In the genomic region with DNA sequence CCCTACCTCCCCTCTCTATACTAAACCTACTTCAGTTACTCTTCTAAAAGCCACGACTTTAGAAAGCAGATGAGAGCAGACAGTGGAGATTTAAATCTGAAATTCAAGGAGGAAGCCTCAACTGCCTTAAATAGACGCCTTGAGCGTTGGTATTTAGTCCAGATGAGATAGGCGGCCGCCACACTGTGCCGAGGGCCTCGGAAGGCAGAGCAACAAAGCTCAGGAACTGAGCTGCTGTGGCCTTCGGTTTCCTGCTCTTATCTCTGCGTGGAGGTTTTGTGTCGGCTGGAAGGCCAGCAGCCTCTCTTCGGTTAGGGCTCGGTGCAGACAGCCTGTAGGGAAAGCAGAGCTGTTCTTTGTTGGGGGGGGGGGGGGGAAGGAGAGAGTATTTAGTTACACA, we compare ENCODE assay signal across 13 mouse cellular contexts. TPM values are rescaled to one million over a fixed set of nuclear protein-coding genes. Genes with fewer than 3 reads are reported as not detected.
A peak's percentile ranks its signal among the peaks of the same experiment; 100 is the strongest.
DNase-seq lines count a peak whose midpoint lies in the region; ATAC-seq lines count a peak whose summit lies in the region.
"Had no signal": no experiment of that assay in that cellular context is flagged by ENCODE, and none has a peak within 500 bp of the region (broad histone marks: within the 10 kb centered on the region; RNA-seq: fewer than 3 reads in every experiment).

No protein-coding gene starts in this region.

- WGBS in kidney, embryonic 16.5 days, result 24% methylated on average over 12 of the region's 12 CpGs
- 37% methylated on average over 12 of the region's 12 CpGs for WGBS in kidney, embryonic 14.5 days
- WGBS in forebrain, embryonic 13.5 days, result 59% methylated on average over 12 of the region's 12 CpGs

- no peak overlapping the region for H3K4me2 ChIP-seq in kidney, embryonic 16.5 days (replicated peaks; ENCODE audit: low read depth, low read length)
- H3K4me2 ChIP-seq in kidney, embryonic 14.5 days (replicated peaks; ENCODE audit: low read depth, low read length), result no peak overlapping the region
- no peak overlapping the region for H3K4me2 ChIP-seq in forebrain, embryonic 13.5 days

- peaks cover 3% of the 10 kb centered on the region; the same call in 1 of the 2 replicates for H3K4me1 ChIP-seq in kidney, embryonic 16.5 days (ENCODE audit: insufficient read depth, low read length)
- H3K4me1 ChIP-seq in kidney, embryonic 14.5 days (ENCODE audit: control insufficient read depth, insufficient read depth, low read length), result no peaks in the 10 kb centered on the region
- H3K4me1 ChIP-seq in forebrain, embryonic 13.5 days, result no peaks in the 10 kb centered on the region
- H3K4me1 ChIP-seq: forebrain, embryonic 10.5 days had no signal

- no peaks in the 10 kb centered on the region for H3K36me3 ChIP-seq in kidney, embryonic 16.5 days (ENCODE audit: insufficient read depth, low read length)
- H3K36me3 ChIP-seq in kidney, embryonic 14.5 days (ENCODE audit: control insufficient read depth, insufficient read depth, low read length), result no peaks in the 10 kb centered on the region
- no peaks in the 10 kb centered on the region for H3K36me3 ChIP-seq in forebrain, embryonic 13.5 days (ENCODE audit: poor library complexity, severe bottlenecking)
- H3K36me3 ChIP-seq: forebrain, embryonic 10.5 days had no signal

- DNase-seq in adrenal gland, postnatal 36 days, result peak; percentile 62 to 65
- peak; percentile 43 for DNase-seq in induced T-regulatory cell, adult 2 months (ENCODE audit: low read depth)
- DNase-seq in testis, postnatal 10 days (ENCODE audit: low spot score), result peak; percentile 55
- no peak for DNase-seq in gastrocnemius, adult 18-20 months (ENCODE audit: low spot score)
- DNase-seq: layer of hippocampus, adult 9-11 months; lung, postnatal 14 days had no signal

- H3K9me3 ChIP-seq in kidney, embryonic 16.5 days (ENCODE audit: low read length), result no peaks in the 10 kb centered on the region
- H3K9me3 ChIP-seq in kidney, embryonic 14.5 days (ENCODE audit: control insufficient read depth, low read length), result no peaks in the 10 kb centered on the region
- H3K9me3 ChIP-seq in forebrain, embryonic 13.5 days (replicated peaks), result no peaks in the 10 kb centered on the region
- H3K9me3 ChIP-seq: forebrain, embryonic 10.5 days had no signal

- peak overlapping the region; percentile 7; the same call in 1 of the 2 replicates for H3K27ac ChIP-seq in kidney, embryonic 16.5 days (ENCODE audit: low read length)
- H3K27ac ChIP-seq in kidney, embryonic 14.5 days (ENCODE audit: low read depth, low read length), result no peak overlapping the region
- H3K27ac ChIP-seq in forebrain, embryonic 13.5 days, result no peak overlapping the region
- H3K27ac ChIP-seq: forebrain, embryonic 10.5 days had no signal

- H3K27me3 ChIP-seq in kidney, embryonic 16.5 days (ENCODE audit: insufficient read depth, low read length), result no peaks in the 10 kb centered on the region
- H3K27me3 ChIP-seq in kidney, embryonic 14.5 days (ENCODE audit: control insufficient read depth, insufficient read depth, low read length), result no peaks in the 10 kb centered on the region
- H3K27me3 ChIP-seq in forebrain, embryonic 13.5 days, result no peaks in the 10 kb centered on the region

- H3K9ac ChIP-seq in kidney, embryonic 16.5 days (replicated peaks; ENCODE audit: low read length), result 0 out of 2 replicates have a peak overlapping the region, but pooled peaks have one; percentile 13
- H3K9ac ChIP-seq in kidney, embryonic 14.5 days (ENCODE audit: low read depth, low read length), result no peak overlapping the region
- no peak overlapping the region for H3K9ac ChIP-seq in forebrain, embryonic 13.5 days

- H3K4me3 ChIP-seq in kidney, embryonic 16.5 days (ENCODE audit: low read length), result no peak overlapping the region
- no peak overlapping the region for H3K4me3 ChIP-seq in kidney, embryonic 14.5 days (ENCODE audit: low read length)
- no peak overlapping the region for H3K4me3 ChIP-seq in forebrain, embryonic 13.5 days
- H3K4me3 ChIP-seq: forebrain, embryonic 10.5 days had no signal

- no peak for ATAC-seq in kidney, embryonic 16.5 days (ENCODE audit: low FRiP score, low TSS enrichment)
- no peak for ATAC-seq in kidney, embryonic 14.5 days (ENCODE audit: low FRiP score, low TSS enrichment)
- ATAC-seq in erythroid progenitor cell, adult 5-6 weeks (replicated peaks; ENCODE audit: low FRiP score, poor library complexity, severe bottlenecking), result no peak
- no peak for ATAC-seq in forebrain, embryonic 13.5 days

RNA-seq across cellular contexts. Expression of a gene that starts 11.1 kb away (rescaled TPM):
- polyA plus RNA-seq in kidney, embryonic 16.5 days (2015; fragmentation: Nextera tagmentation; extraction: Ambion mirVana), result 1.1 and 1.2 TPM in 2 replicates
- polyA plus RNA-seq in kidney, embryonic 14.5 days (2014; fragmentation: Nextera tagmentation; extraction: Ambion mirVana), result 0.70 and 1.2 TPM in 2 replicates
- total RNA-seq in adrenal gland, postnatal 36 days (2021), result 1 to 10 TPM; 3.3 to 4.0 TPM
- not detected in 2 replicates for total RNA-seq in erythroid progenitor cell, adult 5-6 weeks (2015; ENCODE audit: low replicate concordance)
- 0.77 TPM in 1 of 2 replicates, not detected in the other for total RNA-seq in erythroid progenitor cell, adult 5-6 weeks (2017; ENCODE audit: low replicate concordance)
- polyA plus RNA-seq in forebrain, embryonic 13.5 days (2015; fragmentation: Nextera tagmentation; extraction: Ambion mirVana), result 2.1 and 2.7 TPM in 2 replicates
- total RNA-seq in gastrocnemius, adult 18-20 months (2021), result under 1 TPM; 0.11 to 0.17 TPM
- total RNA-seq: hematopoietic stem cell, adult 5-6 weeks had no signal

RNA-seq across cellular contexts. Expression of a gene that starts 11.3 kb away (rescaled TPM):
- 641 and 655 TPM in 2 replicates for polyA plus RNA-seq in kidney, embryonic 16.5 days (2015; fragmentation: Nextera tagmentation; extraction: Ambion mirVana)
- 574 and 755 TPM in 2 replicates for polyA plus RNA-seq in kidney, embryonic 14.5 days (2014; fragmentation: Nextera tagmentation; extraction: Ambion mirVana)
- total RNA-seq in adrenal gland, postnatal 36 days (2021), result 1,000 to 10,000 TPM; 1,132 to 1,289 TPM
- total RNA-seq in erythroid progenitor cell, adult 5-6 weeks (2015; ENCODE audit: low replicate concordance), result 79.2 and 113 TPM in 2 replicates
- total RNA-seq in erythroid progenitor cell, adult 5-6 weeks (2017; ENCODE audit: low replicate concordance), result 29.4 and 33.0 TPM in 2 replicates
- 677 and 698 TPM in 2 replicates for polyA plus RNA-seq in forebrain, embryonic 13.5 days (2015; fragmentation: Nextera tagmentation; extraction: Ambion mirVana)
- 1,000 to 10,000 TPM; 1,298 to 1,311 TPM for total RNA-seq in gastrocnemius, adult 18-20 months (2021)

RNA-seq across cellular contexts. Expression of a gene that starts 15.0 kb away (rescaled TPM):
- 0.12 TPM in 1 of 2 replicates, not detected in the other for polyA plus RNA-seq in kidney, embryonic 16.5 days (2015; fragmentation: Nextera tagmentation; extraction: Ambion mirVana)
- 0.16 TPM in 1 of 2 replicates, not detected in the other for polyA plus RNA-seq in kidney, embryonic 14.5 days (2014; fragmentation: Nextera tagmentation; extraction: Ambion mirVana)
- under 1 TPM; 0.16 to 0.17 TPM for total RNA-seq in adrenal gland, postnatal 36 days (2021)
- not detected in 2 replicates for total RNA-seq in erythroid progenitor cell, adult 5-6 weeks (2015; ENCODE audit: low replicate concordance)
- not detected in 2 replicates for total RNA-seq in erythroid progenitor cell, adult 5-6 weeks (2017; ENCODE audit: low replicate concordance)
- polyA plus RNA-seq in forebrain, embryonic 13.5 days (2015; fragmentation: Nextera tagmentation; extraction: Ambion mirVana), result not detected in 2 replicates
- total RNA-seq in gastrocnemius, adult 18-20 months (2021), result not detected
- total RNA-seq: hematopoietic stem cell, adult 5-6 weeks had no signal
- polyA plus RNA-seq: forebrain, embryonic 10.5 days; neural tube, embryonic 11.5 days had no signal

RNA-seq across cellular contexts. Expression of a gene that starts 15.1 kb away (rescaled TPM):
- polyA plus RNA-seq in kidney, embryonic 16.5 days (2015; fragmentation: Nextera tagmentation; extraction: Ambion mirVana), result 2.1 and 2.5 TPM in 2 replicates
- polyA plus RNA-seq in kidney, embryonic 14.5 days (2014; fragmentation: Nextera tagmentation; extraction: Ambion mirVana), result 1.2 and 1.9 TPM in 2 replicates
- total RNA-seq in adrenal gland, postnatal 36 days (2021), result 1 to 10 TPM; 2.5 to 6.0 TPM
- not detected in 2 replicates for total RNA-seq in erythroid progenitor cell, adult 5-6 weeks (2015; ENCODE audit: low replicate concordance)
- not detected in 2 replicates for total RNA-seq in erythroid progenitor cell, adult 5-6 weeks (2017; ENCODE audit: low replicate concordance)
- polyA plus RNA-seq in forebrain, embryonic 13.5 days (2015; fragmentation: Nextera tagmentation; extraction: Ambion mirVana), result 1.2 and 1.3 TPM in 2 replicates
- under 1 TPM; 0.71 to 0.73 TPM for total RNA-seq in gastrocnemius, adult 18-20 months (2021)
- total RNA-seq: hematopoietic stem cell, adult 5-6 weeks had no signal

RNA-seq across cellular contexts. Expression of a gene that starts 19.0 kb away (rescaled TPM):
- 0.34 and 0.37 TPM in 2 replicates for polyA plus RNA-seq in kidney, embryonic 16.5 days (2015; fragmentation: Nextera tagmentation; extraction: Ambion mirVana)
- not detected in 2 replicates for polyA plus RNA-seq in kidney, embryonic 14.5 days (2014; fragmentation: Nextera tagmentation; extraction: Ambion mirVana)
- not detected for total RNA-seq in adrenal gland, postnatal 36 days (2021)
- total RNA-seq in erythroid progenitor cell, adult 5-6 weeks (2015; ENCODE audit: low replicate concordance), result not detected in 2 replicates
- not detected in 2 replicates for total RNA-seq in erythroid progenitor cell, adult 5-6 weeks (2017; ENCODE audit: low replicate concordance)
- polyA plus RNA-seq in forebrain, embryonic 13.5 days (2015; fragmentation: Nextera tagmentation; extraction: Ambion mirVana), result 0.49 TPM in 1 of 2 replicates, not detected in the other
- total RNA-seq in gastrocnemius, adult 18-20 months (2021), result not detected
- total RNA-seq: hematopoietic stem cell, adult 5-6 weeks had no signal
- polyA plus RNA-seq: forebrain, embryonic 10.5 days; neural tube, embryonic 11.5 days had no signal

Comparison
In these comparisons a context has a peak if more than half of its experiments do, and no peak if none do; other contexts are left out.
1. RNA of a gene that starts 11.3 kb away (total RNA-seq): 1,298 to 1,311 TPM in gastrocnemius, adult 18-20 months and 1,132 to 1,289 TPM in adrenal gland, postnatal 36 days; 29.4 to 113 TPM in erythroid progenitor cell, adult 5-6 weeks; every median in the first group is over 4 times any median in the second.